Mouse (Mus musculus) embryo, embryonic 10 days (tissue): Measurements from ENCODE around the gene Fubp3.
A peak's percentile ranks its signal among the peaks of the same experiment; 100 is the strongest.
"Not testable (repeated sequence)": the region's sequence is repeated elsewhere in the genome, so short reads cannot be mapped to it uniquely, and the experiment has no call there.

Experiments used
- DNase-seq: peaks from one replicate; pipeline ENCODE4 v3.0.0-alpha.2; 2015; ENCODE audit warnings: low spot score

Fubp3 gene

DNA sequence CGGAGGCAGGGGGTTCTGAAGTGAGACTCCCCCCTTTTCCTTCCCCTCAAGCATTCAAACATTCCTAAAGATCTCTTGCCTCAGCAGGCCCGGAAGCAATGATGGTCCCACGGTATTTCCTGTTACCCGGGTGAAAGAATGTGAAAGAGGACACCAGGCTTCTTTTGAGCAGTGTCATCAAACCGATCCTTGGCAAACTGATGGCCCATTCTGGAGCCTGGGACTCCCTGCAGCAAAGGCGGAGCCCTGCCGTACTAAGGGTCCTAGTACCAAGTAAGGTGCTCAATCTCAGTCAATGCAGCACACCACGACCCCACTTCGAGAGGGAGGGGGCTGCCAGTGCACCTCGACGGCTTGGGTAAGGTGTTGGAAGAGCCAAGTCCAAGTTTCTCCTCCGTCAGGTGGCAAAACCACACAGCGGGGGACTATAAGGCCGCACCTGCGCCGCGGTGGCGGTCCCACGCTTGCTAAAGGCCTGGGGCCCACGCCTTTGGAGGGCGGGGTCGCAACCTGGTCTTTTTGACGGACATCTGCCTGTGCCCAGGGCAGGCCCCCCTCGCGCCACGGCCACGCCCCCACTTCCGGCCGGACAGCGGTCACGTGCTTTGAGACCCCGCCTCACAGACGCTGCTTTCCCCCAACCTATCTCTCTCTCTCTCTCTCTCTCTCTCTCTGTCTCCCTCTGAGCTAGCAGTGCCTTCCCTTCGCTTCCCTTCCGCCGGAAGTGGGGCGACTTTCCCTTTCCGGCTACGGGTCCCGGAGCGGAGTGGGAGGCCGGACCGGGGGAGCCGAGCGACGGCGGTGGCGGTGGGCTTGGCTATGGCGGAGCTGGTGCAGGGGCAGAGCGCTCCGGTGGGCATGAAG is at the start of gene Fubp3:
TSS of gene Fubp3 (plus strand) at position 601 of the 864 bp plus-strand sequence.
- peak; percentile 96 for DNase-seq

DNA sequence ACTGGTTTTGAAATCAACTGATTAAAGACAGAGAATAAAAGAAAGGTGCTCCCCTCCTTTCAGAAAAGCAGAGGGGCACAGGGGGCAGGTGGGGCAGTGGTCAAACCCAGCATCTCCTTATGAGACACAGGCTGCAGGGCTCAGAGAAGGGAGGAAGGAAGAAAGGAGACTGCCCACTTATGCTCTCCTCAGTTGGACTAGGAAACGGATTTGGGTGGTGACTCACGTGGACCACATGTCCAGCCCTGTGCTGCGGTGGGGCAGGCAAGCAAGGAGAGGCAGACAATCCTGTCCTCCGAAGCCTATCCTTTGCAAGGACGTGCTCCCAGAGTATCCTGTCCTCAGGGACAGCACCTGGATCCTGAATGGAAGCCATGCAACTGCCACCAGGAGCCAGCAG is 47.8 kb upstream of the Fubp3 start:
- no peak for DNase-seq

DNA sequence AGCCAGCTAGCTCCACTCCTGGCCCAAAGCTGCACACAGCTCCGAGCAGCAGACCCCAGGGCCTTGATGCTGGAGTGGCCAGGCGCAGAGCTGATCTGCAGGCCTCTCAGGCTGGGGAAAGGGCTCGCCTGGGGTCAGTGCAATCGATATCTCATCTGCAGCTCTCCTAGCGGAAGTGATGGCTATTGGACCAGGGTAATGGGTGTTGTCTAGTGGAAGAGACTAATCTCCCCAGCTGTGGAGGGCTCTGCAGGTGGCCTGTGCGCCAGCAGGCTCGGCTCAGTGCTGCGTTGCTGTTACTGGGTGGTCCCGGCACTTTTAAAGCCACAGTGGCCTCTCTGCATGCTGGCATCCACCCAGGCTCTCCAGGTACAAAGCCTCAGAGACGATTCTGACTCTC is 46.7 kb upstream of the Fubp3 start:
- DNase-seq = peak; percentile 54

DNA sequence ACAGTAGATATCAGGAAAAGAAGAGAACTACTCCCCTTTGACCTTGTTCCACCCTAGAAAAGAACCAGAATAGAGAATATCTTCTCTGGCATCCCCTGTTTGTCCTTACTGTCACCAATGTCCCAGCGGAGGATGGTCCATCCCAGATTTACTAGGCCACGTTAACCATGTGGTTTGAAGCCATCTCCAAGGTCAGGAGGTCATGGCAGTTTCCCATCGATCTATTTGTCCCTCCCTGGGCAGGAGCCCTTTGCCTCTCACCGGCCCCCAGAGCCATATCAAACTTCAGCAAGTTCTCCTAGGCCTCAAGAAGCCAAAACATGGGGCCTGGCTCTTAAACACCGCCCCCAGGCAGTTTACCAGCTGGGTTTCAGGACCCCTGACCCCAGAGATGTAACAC is 42.2 kb upstream of the Fubp3 start:
- peak; percentile 68 for DNase-seq

DNA sequence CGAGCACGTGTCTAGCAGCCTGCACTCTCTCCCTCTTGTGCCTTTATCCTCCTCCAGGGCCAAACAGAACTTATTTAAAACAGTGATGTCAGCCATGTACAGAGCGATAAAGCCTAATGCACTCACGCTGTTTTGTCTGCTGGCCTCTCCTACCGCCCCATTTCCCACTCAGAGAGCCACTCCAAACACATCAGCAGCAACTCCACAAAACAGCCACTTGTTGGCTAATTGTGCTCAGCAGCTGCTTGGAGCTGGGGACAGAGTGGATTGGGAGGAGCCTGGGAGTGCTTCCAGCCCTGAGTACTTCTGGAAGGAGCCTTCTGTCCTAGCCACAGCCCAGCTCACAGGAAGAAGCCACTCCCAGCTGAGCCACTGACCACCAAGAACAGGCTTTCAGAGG is 35.4 kb upstream of the Fubp3 start:
- DNase-seq = no peak

DNA sequence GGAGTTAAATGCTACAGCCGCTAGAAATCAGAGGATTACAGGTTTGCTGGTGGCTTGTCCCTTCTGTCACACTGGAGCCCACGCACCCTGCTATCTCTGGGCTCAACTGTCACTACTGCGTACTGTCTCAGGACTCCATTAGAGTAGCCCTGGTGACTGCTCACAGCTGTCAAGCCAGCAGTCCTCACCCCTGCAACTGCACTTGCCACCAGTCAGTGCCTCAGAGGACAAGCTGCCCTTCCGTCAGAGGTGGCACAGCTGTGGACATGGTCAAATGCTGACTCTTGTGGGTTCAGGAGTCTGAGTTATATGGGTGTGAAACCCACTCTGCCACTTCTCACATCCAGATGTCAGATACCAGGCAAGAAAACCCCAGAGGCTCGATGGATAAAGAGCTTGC is 33.7 kb upstream of the Fubp3 start:
- DNase-seq = no peak

DNA sequence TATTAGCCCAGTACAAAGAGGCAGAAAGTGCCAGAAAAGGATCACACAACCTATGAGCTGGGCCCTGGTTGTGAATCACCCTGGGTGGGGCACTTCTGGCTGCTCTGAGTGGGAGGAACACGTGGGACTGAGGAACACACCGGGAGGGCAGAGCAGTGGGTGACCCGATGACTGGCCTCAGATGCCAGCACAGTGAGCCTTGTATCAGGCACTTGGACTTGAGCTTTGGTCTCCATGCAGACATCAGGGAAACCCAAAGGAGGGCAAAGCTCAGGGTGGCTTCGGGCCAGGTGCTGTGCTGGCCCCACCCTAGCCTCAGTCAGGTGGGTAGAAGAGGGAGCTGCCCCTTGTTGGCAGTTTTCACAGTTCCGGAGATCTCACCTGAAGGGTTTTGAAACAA is 30.9 kb upstream of the Fubp3 start:
- no peak for DNase-seq

DNA sequence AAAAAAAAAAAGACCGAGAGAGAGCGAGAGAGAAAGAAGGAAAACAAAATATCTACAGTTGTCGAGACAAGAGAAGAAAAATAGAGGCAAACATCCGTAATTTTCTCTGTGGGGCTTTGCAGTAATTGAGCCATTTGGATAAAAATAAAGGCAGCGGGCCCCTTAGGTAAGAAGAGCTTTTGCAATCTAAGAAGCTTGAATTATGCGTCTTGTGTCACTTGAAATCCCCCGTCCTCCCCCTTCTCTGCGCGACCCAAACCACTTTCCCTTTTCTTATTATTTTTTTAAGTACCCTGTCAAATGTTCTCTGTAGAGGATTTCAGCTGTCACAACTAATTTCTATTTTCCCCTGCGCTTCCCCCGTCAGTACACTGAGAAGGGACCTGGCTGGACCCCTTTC is 24.7 kb upstream of the Fubp3 start:
- DNase-seq = no peak

DNA sequence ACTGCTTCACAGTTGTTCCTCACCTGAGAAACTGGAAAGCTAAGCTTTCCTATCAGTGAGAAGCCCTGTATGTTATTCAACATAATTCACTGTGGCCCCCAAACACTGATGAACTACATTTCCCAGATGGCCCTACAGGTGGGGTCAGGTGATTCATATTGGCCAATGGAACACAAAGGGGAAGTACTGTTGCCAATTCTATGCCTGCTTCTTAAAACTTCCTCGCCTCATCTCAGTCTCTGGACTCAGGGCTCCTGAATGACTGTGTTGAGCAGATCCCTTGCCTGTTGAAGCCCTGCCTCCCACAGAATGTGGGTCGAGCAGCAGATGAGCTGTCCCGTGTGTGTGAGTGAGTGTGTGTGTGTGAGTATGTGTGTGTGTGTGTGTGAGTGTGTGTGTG is 21.9 kb upstream of the Fubp3 start:
- no peak for DNase-seq

DNA sequence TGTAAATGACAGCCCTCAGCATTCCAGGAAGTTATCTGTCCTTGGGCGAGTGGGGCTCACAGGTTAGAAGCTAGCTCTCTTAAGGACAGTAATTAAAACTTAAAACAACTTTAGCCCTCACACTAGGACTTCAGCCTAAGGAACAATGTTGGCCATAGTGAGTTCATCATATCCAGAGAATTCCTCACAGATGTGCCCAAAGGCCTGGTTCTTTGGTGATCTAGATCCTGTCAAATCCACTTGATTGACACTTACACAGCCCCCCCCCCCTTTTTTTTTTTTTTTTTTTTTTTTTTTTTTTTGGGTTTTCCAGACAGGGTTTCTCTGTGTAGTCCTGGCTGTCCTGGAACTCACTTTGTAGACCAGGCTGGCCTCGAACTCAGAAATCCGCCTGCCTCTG is 21.1 kb upstream of the Fubp3 start:
- DNase-seq = not testable (repeated sequence)

DNA sequence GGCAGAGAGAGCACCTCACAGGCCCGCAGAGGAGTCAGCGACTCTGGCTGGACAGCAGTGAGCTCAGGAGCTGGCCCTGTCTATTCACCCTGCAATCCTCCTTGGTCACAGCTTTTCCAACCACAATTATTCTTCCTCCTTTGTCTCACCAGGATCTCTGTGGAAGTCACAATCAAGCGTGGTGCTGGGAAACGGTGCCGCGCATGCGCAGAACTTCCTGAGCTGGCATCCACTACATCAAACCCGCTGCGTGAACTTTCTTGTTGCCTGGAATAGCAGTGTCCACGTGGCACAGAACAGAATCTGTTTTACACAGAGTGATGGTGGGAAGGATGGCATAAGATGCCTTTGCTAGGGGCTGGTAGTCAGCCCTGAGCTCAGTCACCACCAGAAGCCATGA is 20.5 kb upstream of the Fubp3 start:
- no peak for DNase-seq

DNA sequence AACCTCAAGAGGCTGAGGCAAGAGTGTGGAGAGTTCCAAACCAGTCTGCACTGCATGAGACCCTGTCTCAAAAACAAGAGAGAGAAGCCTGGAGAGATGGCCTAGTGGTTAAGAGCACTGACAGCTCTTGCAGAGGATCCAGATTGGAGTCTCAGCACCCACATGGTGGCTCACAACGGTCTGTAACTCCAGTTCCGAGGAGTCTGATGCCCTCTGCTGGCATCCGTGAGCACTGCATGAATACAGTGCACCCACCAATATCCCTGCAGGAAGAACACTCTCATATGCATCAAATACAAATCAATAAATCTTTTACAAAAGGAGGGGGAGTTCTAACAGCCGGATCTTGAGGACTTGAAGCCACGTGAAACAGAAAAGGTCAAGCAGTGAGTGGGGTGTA is 17.8 kb upstream of the Fubp3 start:
- DNase-seq = no peak

DNA sequence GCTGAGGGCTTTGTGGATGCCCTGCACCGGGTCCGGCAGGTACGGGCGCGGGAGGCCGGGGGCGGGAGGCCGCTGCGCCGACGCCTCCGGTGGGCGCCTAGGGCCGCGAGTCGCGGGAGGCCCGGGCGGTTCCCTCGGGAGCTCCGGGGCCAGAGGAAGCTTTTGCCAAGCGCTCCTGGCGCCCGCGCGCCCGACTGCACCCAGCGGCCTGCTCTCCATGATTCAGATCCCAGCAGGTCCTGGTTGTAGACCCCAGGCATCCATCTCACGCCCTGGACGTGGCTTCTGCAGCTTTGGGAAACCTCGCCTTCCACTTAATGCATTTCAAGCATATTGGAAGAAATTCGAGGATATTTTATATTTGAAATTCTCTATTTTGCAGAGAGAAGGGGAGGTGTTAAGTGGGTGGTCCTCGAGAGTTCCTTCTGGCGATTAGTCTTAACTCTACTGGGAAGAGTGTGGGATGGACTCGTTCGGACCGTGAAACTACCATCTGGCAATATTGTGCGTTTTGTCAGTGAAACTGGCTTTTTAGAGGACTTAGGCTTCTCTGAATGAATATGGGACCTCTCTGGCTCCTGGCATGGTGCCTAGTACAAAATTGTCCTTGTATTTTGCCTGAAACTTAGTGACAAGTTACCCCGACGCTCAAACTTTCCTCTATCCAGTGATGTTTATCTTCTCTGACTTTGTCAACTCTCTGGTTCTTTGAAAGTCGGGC is 624 bp downstream of the Fubp3 start:
- peak; percentile 8 for DNase-seq

DNA sequence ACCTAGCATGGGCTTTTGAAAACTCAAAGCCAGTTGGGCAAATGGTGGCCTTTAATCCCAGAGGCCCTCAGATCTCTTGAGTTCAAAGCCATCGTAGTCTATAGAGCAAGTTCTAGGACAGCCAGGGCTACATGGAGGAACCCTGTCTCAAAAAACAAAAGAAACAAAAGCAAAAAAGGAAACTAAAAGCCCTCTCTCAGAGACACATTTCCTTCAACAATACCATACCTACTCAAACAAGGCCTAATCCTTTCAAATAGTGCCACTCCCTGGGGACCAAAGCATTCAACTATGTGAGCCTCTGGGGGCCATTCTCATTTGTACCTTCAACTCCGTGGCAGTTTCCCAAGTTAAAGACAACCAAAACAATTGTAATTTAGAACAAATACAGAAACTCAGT is 9.2 kb downstream of the Fubp3 start:
- DNase-seq = no peak

DNA sequence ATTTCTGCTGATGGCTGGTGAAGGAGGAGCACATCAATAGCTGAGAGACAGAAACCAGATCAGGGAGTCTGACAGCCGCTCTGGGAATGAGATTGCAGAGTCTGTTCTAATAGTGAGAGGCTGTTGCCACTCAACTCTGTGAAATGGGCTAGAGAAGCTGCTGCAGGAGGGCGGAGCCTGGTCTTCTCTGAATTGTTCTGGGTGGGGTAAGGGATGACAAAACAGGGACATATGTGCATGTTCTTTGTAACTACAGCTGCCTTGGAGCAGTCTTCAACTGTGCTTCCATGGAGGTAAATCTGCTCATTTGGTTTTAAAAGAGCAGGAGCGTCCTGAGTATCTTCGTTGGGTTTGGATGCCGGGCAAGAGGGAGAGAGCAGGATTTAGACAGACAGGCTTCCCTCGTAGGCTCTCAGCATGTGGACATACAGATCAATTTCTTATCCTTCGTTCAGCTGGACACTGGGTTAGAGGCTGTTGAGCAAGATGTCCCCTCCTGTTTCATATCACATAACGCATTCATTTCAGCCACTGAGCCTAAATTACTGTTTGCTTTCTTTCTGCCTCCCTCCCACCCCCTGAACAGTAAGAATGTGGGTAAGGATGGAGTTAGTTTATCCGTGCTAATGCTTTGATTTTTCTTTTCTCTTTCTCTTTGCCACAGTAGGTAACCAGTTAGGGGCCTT is 19.5 kb downstream of the Fubp3 start:
- DNase-seq = no peak

DNA sequence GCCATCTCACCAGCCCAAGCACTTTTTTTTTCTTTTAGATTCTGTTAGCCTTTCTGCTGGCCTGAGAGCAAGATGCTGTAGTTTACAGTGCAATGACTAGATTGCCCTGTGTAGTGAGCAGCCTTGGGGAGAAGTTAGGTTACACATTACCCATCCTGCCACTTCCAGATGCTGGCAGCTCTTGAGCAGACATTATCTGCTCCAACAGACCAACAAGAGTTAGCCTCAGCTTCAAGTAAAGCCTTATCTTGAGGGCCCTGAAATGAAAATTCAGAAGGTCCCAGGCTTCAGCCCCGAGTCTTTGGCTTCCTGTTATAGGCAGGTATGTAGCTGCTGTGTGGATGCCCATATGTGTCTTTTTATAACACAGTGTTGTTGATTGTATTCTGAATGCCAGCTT is 35.1 kb downstream of the Fubp3 start:
- no peak for DNase-seq

DNA sequence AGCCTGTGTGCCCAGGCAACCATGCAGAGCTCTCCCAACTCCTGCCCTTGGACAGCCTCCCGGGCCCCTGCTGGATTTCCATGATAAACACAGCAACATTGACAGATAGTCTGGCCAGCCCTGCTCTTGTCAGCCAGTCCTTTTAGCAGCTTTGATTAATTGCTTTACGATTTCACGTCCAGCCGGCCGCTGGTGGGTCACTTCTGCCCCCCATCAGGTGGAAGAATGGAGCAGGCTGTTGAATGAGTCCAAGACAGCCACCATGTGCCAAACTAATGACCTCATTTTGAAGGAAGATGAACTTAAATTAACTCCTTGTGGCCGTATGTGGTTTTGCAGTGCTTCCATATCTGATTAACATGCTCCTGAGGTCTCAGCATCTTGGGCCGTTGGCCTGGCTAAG is 37.4 kb downstream of the Fubp3 start:
- DNase-seq = peak; percentile 62

DNA sequence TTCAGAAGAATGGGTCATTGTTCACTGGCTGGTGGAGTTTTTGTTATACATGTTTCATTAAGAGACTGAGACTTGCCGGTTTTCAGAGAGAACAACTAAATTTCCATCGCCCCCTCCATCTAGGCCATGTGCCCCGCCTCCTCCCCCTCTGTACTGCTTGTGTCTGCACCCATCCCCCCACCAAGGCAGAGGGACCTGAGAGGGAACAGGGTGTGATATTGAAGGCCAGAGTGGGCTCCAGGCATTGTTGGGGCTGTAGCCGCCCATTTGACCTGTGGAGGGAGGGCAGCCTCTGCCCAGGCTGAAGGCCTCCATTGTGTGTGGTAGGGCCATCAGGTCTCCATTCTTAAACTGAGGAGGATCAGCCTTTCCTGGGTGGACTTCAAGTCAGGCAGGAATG is 38.5 kb downstream of the Fubp3 start:
- peak; percentile 44 for DNase-seq

DNA sequence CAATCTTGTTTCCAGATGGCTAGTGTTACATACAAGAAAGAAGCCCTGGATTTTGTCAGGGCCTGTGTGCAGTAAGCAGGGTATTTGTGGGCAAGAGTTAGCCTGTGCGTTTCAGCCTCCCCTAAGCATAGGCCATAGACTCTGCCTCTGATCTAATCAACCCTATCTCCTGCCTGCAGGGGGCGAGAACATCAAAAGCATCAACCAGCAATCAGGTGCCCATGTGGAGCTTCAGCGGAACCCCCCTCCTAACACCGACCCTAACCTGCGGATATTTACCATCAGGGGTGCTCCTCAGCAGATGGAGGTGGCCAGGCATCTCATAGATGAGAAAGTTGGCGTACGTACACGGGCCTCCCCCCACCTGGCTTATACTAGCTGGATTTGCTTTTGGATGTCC is 38.9 kb downstream of the Fubp3 start:
- peak; percentile 23 for DNase-seq

DNA sequence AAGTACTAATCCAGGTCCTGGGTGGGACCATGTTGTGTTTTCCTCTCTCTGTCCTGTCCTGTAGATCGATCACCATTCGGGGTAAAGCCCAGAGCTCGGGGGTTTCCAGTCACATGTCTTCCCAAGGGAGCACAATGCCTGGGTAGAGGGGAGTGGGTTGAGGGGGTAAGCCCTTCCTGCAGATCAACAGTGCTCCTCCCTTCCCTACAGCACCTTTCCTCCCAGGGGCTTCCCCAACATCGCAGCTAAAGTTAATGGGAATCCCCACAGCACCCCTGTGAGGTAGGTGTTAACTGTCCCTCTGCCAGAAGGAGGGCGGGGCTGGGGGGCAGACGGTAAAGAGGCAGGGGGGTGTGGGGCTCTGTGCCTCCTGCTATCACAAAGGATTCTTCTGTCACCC is 40.2 kb downstream of the Fubp3 start:
- no peak for DNase-seq

DNA sequence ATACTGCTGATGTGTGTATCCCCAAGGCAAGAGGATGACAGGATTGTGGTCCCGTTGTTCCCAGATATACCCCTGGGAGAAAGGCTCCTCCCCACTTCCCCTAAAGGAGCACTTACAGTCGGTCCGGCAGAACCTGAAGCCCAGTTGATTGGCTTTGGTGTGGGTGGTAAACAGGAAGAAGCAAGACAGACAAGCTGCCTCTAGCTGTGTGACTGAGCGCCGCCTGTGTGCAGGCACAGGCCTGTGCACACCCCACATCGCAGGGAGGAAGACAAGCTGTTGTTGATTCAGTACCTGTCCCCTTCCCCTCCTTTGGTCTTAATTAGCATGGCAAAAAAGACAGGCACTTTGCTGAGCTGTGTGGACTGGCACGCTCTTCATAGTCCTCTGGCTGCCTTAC is 41.3 kb downstream of the Fubp3 start:
- DNase-seq = no peak

DNA sequence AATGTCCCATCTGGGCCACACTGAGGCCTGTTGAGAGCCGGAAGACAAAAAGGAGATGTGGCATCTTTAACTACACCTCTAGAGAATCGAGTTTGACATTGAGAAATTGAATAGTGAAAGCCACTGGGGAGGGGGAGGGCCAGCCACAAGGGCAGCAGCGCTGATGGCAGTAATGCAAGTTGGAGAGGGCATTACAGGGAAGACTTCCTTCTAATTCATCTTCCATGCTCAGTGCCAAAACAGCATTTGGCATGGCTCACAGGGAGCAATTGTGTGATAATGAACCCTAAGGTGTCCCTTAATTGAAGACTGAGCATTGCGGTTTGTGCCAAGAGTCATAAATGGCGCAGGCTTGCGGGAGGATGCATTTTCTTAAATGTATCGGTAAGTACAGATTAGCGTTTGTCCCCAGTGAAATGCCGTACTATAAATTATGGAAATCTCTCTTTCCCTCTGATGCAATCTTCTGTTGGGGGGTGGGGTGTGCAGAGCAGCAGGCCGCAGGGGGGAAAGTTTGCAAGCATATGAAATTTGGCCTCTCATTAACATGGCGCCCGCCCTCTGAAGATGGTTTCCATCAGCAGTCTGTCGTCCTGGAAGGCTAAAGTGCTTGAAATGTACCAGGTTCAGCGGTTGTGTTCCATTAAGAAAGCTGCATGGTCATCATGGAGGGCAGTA is 46.2 kb downstream of the Fubp3 start:
- DNase-seq = no peak
